Mouse (Mus musculus) left cerebral cortex, postnatal 25 days (tissue): ENCODE data around the gene Spa17. TPM values are rescaled to one million over a fixed set of nuclear protein-coding genes. Genes with fewer than 3 reads are reported as not detected.

Source experiments
- DNase-seq, 2 experiments: peaks; one replicate each; pipeline ENCODE4 v3.0.0; 2022; ENCODE audit warnings: low spot score in 2 of 2, mixed read lengths in 1 of 2
- intact Hi-C: fragments of 180-260 bp; cut with DNase I; formaldehyde crosslinking; loops from one replicate; pipeline ENCODE4 v1.15.1; 2025
- total RNA-seq, 2 experiments: library from RNA; stranded (reverse); gene quantifications; 2 replicates each; pipeline ENCODE4 v1.2.3; 2021

The Spa17 gene
- 1 to 10 TPM; 1.1 to 1.7 TPM for total RNA-seq

DNA sequence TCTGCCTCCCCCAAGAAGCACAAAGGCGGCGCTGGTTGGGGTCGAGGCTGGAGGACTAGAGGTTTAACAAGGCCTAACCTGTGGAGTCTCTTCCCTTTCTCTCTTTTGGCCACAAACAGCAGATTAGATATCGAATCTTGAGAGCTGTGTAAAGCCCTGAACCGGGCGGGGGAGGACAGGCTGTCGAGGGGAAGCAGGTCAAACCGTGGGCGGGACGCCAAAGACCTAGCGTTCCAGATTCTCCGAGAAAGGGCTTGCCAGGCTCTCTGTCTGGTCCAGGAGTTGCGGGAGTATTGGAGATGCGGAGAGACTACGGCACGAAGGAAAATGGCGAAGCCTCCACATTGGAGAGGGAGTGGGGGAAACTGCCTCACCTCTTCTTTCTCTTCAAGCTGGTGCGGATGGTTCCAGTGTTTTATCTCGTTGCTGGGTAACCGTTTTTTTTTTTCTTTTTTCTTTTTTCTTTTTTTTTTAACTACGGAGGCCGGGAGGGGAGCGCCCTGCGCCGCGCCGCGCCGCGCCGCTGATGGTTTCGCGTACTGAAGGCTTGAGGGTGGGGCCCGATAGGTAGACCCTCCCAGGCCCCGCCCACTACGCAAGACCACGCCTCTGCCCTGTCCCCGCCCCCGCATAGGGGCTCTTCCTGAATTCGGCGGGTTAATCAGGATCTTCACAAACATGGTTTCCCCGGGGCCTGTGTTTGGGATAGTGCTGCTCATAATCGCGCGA lies at the start of gene Spa17:
Gene Spa17, minus strand, starts transcription at position 541 of the 729 bp plus-strand sequence.
- DNase-seq: peak; percentile 85 to 91
- intact Hi-C loops: loop anchor here (2.0 kb wide), 2 partner anchors 39 to 61 kb away; partner anchors contain the start of gene Nrgn

- no peak for DNase-seq
- intact Hi-C loops: no loop called here
These were observed 49.7 kb upstream of the Spa17 start for GRCm38 (mm10) chr9:37663210-37663609.

DNA sequence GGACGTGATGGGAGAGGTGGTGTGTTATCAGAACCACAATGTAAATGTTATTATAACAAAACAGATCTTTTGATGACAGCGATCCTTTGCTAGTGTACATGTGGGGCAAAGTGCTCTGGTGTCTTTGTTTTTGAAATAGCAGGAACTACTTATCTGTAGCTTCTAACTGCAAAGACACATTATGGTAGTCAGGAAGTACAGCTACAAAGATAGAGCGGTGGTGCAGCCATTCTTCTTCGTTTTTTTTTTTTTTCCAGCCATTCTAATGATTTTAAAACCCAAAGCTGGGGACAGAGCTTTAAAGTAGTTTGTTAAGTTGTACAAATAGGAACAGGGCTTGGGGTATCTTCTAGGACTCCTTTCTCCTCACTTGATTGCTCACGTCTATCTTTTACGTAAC lies 45.9 kb upstream of the Spa17 start:
- DNase-seq: no peak
- intact Hi-C loops: no loop called here

GRCm38 (mm10) chr9:37656931-37657481 lies 43.5 kb upstream of the Spa17 start, which contains the start of gene Tbrg1:
Tbrg1 (minus strand) TSS chr9:37657312.
- DNase-seq: peak; percentile 78 to 83
- intact Hi-C loops: no loop called here

DNA sequence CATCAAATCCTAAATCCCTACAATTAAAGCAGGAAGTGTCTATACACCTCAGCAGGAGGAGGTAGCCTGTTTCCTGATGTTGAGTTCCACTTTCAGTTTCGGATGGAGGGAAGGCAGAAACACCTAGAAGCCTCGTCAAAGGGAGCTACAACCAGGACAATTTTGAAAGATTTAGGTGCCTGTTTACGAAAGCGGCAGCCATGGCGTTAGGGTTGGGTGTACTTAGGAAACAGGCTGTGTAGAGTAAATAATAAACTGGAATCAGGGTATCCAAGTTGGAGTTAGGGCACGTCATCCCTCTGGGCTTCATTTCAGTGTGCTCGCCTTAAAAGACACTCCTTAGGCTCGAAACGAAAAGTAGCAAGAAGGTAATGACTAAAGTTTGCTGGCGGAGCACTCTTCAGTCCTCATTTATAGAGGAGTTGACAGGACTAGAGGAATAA lies 42.9 kb upstream of the Spa17 start:
- no peak for DNase-seq
- intact Hi-C loops: no loop called here

- intact Hi-C loops: no loop called here
These were observed 42.4 kb upstream of the Spa17 start for GRCm38 (mm10) chr9:37655961-37656360.

DNA sequence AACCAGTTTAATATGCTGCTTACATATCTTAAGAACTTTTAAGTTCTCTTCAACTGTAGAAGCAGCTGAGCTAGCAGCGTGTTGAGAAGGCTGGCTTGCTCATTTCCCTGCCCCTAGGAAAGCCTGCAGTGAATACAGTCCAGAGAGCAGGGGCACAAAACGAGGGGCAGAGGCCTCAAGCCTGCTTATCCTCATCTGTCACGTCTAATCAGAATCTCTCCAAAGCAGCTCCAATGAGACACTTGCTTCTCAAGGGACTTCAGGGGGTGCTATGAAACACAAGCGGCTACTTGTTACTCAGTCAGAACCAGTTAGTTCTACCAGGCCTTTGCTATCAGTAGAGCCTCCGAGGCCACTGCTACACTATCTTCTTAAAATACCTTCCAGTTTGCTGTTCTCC lies 40.3 kb upstream of the Spa17 start:
- intact Hi-C loops: no loop called here
- DNase-seq: no peak

More at GRCm38 (mm10) chr9:37655961-37656360, 42.4 kb upstream of the Spa17 start:
- no peak for DNase-seq

DNA sequence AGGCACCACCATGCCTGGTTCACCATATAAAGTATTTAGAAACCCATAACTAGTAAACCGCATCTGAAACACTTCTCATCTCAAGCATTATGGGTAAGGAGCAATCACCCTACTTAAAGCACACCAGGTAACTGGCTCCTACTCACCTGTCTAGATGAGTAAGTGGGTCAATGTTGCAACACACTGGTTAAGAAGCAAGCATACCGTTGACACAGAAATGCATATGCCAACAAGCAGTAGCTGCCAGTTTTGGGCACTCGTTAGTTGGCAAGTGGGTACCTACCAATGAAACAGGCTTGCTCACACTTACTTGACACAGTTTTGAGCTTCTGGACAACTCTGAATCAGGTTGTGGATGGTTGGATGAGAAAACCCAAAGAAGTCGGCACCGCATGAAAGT lies 37.1 kb upstream of the Spa17 start:
- no peak for DNase-seq

GRCm38 (mm10) chr9:37646246-37646645 lies 32.7 kb upstream of the Spa17 start:
- intact Hi-C loops: no loop called here
- no peak for DNase-seq

More for the DNA sequence above, 37.1 kb upstream of the Spa17 start:
- intact Hi-C loops: no loop called here

DNA sequence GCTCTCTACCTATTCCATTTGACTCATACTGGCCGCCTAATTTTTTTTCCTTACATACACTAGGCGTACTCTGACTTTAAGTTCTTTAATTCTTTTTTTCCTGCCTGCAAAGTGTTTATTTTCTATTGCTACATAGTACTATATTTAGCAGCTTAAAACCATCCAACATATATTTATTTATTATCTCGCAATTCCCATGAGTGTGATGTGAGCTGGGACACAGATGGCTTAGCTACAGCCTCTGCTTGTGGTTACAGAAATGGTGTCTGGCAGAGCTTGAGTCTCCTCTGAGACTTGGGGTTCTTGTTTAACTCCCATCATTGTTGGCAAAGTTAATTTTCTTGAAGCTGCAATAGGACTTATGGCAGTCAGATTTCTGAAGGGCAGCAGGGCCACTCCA lies 25.2 kb upstream of the Spa17 start:
- intact Hi-C loops: loop anchor here (5.0 kb wide), 1 partner anchor 294 kb away; no protein-coding TSS in a partner anchor
- no peak for DNase-seq

GRCm38 (mm10) chr9:37636800-37637542 lies 23.4 kb upstream of the Spa17 start:
- intact Hi-C loops: loop anchor here (5.0 kb wide), 1 partner anchor 295 kb away; no protein-coding TSS in a partner anchor
- peak in 1 of 2 experiments; percentile 53 for DNase-seq

DNA sequence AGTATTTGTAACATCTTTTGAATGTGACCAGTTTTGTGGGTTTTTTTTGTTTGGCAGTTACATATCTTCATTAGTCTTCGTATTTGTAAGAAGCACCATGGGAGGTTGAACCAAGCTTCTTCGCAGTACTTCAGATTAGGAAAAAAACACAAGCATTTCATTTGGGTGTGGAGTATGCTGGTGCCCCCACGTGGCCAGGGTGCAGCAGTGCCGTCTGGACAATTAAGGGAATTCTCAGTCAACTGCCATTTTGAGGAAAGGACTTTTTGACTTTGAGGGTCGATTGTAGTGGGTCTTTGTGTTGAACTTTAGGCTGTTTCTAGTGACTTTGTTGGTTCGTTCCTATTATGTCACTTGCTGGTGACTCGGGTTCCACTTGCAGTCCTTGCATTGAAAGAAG lies 22.8 kb upstream of the Spa17 start:
- intact Hi-C loops: loop anchor here (5.0 kb wide), 1 partner anchor 296 kb away; no protein-coding TSS in a partner anchor
- DNase-seq: peak; percentile 56 to 71

GRCm38 (mm10) chr9:37634269-37634668 lies 20.7 kb upstream of the Spa17 start:
- no peak for DNase-seq
- intact Hi-C loops: no loop called here

- intact Hi-C loops: no loop called here
- DNase-seq: peak in 1 of 2 experiments; percentile 51
These were observed 18.8 kb upstream of the Spa17 start for GRCm38 (mm10) chr9:37632305-37632704.

DNA sequence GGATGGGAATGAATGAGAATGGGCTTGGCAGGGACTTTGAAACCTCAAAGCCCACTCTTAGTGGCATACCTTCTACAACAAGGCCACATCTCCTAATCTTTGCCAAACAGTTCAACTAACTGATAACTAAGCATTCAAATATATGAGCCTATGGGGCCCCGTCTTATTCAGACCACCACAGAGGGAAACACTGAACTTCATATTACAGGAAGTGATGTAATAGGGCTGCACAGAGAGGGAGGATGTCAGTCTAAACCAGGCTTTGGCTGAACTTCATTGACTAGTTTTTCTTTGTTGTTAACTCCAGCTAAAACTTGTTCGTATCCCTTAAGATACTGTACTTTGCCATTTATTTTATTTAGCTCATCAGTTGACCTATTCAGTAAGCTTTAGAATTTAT lies 16.4 kb upstream of the Spa17 start:
- no peak for DNase-seq
- intact Hi-C loops: no loop called here

DNA sequence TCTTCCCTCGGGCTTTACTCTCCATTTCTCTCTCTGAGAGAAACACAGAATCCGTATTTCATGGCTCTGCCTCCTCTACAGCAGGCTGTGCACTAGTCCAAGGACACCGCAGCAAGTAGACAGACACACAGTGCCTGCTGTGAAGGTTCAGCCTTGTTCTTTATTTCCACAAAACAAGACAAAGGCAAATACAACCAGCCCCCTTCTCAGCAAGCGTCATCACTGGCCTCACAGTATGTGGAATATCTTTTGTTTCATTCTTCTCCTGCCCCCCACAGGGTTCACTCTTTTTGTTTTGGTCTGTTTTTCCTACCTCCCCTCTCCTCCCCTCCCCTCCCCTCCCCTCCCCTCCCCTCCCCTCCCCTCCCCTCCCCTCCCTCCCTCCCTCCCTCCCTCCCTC lies 15.1 kb upstream of the Spa17 start:
- no peak for DNase-seq
- intact Hi-C loops: no loop called here

- intact Hi-C loops: no loop called here
- DNase-seq: no peak
These were observed 13.7 kb upstream of the Spa17 start for GRCm38 (mm10) chr9:37627263-37627662.

DNA sequence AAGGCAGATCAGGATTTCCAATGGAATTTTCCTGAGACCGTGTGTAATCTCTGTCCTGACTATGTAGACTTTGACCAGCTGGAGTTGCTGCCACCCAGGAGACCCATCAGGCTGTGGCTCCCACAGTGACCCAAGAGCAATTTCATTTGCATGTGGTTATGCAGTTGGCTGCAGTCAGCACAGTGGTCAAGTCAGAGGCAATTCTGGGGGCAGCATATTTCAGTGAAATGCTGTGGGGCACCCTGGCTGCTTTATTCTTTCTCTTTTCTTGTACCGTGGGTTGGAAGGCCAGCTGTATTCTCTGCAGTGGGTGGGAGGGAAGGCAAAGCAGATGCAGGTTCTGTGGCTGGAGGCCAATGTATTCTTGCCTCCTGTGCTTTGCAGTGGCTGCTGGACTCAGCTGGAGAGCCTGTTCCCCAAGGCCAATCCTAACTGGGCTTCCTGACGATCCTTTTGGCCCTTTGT lies 12.6 kb upstream of the Spa17 start:
- DNase-seq: peak; percentile 41 to 77
- intact Hi-C loops: no loop called here

- peak; percentile 85 to 95 for DNase-seq
- intact Hi-C loops: loop anchor here (2.0 kb wide), 2 partner anchors 57 to 69 kb away; no protein-coding TSS in a partner anchor
These were observed 12.1 kb upstream of the Spa17 start for GRCm38 (mm10) chr9:37625641-37626040.

DNA sequence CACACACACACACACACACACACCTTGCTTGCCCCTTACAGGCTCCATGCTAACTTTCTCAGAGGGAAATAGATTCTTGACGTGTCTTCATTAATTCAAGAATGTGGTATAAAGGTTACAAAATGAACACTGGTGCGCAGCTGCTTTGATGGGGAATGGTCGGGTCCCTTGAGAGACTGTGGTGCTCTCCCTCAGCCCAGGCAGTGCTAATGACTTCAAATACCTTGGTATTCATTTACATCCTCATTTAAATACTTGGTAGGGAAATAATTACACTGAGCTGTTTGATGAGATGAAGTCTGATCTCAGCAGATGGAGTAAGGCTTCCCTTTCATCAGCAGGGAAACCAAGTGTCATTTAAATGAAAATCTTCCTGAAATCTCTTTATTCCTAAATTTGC lies 11.6 kb upstream of the Spa17 start:
- intact Hi-C loops: loop anchor here (2.0 kb wide), 2 partner anchors 56 to 68 kb away; no protein-coding TSS in a partner anchor
- no peak for DNase-seq
